Mouse (Mus musculus) urinary bladder, adult 18-20 months (tissue): ENCODE results near the gene Dlg3.
A peak's percentile ranks its signal among the peaks of the same experiment; 100 is the strongest.

Experiments used
- DNase-seq, 2 experiments: peaks; one replicate each; pipeline ENCODE4 v3.0.0; 2022; ENCODE audit warnings: low spot score in 2 of 2, mixed read lengths in 2 of 2

Dlg3 gene

GRCm38 (mm10) chrX:100767181-100767884, at the start of gene Dlg3:
TSS of gene Dlg3 (plus strand) at chrX:100767722.
- no peak for DNase-seq

DNA sequence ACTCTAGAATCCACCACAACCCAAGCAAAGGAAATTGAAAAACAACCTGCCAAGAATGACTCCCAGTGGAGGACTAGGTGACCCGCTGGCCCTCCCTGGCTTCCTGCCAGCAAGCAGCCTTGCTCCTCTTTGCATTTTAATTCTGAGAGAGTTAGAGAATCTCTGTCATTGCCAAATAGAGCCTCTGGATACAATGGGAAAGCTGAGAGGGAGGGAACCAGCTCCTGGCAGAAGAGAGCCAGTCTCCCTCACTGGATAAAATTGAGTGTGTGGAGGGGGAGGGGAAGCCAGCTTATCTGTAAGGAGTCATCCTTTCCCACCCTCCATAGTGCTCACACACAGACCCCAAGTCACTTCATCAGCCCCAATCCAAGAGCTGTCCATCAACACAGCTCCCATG, 38.6 kb upstream of the Dlg3 start:
- DNase-seq: no peak

DNA sequence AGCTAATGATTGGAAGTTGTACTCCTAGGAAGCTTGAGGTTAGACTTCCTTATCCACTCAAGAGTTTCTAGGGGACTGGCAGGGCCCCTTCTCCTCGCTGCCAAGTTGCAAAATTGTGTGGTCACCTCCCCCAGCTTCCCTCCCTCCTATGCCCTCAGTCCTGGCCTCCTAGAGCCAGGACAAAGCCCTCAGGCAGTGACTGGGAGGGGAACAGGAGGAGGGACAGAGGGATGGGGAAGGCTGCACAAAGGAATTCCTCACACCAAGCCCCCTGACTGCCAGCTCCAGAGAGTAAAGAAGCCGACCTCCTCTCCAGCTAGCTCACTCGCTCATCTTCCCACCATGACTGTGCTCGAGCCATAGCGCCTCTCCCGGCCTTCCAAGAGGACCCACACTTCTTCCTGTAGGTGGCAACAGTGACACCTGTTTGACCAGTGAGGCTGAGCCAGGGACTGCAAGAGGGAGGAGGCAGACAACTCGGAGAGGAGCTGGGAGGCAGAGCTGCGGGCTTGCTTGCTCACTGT, 37.8 kb upstream of the Dlg3 start, which contains the start of gene Gdpd2:
Gene Gdpd2, plus strand, starts transcription at position 209 of the 524 bp plus-strand sequence.
- DNase-seq: peak in 1 of 2 experiments; percentile 8

- DNase-seq: no peak
These were observed 37.3 kb upstream of the Dlg3 start for GRCm38 (mm10) chrX:100730266-100730665.

DNA sequence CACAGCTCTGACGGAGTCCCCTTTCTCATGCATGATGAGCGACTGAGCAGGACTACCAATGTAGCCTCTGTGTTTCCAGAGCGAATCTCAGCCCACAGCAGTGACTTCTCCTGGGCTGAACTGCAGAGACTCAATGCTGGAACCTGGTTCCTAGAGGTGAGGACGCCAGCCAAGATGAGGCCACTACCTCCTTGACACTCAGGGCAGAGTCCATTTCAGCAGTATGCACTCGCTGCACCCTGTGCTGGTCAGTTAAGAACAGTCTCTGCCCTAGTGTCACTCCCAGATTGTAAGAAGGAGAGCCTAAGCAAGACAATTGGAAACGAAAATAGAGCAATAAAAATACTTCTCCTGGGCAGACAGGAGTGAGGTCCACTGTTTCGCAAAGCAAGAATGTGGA, 33.2 kb upstream of the Dlg3 start:
- no peak for DNase-seq

- peak; percentile 17 to 29 for DNase-seq
These were observed 28.6 kb upstream of the Dlg3 start for GRCm38 (mm10) chrX:100738918-100739317.

DNA sequence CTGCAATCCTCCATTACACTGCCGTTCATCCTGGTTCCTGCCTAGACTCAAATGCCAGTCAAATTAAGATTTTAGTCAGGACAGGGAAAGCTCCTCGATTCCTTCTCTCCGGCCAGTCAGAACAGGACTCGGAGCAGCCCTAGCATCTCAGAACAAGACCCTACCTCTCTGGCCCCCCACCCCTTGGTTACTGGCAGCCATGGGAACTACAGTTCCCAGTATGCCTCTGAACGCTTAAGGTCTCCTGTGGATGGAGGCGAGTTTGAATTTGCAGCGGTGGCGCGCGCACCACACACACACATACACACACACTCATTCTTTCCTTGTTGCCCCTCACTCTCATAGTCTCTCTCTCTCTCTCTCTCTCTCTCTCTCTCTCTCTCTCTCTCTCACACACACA, 28.1 kb upstream of the Dlg3 start:
- DNase-seq: no peak

- no peak for DNase-seq
These were observed 26.7 kb upstream of the Dlg3 start for GRCm38 (mm10) chrX:100740785-100741184.

DNA sequence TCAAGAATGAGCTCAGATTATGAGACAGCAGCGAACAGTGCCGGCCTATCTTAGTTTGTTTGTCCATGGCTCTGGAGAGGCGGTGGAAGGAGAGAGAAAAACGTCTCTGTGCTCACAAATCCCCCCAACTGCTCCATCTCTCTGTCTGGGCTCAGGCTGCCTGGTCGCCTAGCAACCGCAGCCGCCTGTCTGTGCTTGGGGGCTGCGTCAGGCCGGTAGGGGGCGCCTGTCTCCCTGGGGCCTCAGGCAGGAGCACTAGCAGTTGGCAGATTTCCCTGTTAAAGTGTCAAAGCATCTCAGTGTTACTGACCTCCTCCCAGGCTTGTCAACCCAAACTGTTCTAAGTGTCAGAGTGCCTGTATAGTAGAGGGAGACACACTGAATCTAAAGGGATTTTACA, 25.6 kb upstream of the Dlg3 start:
- no peak for DNase-seq

DNA sequence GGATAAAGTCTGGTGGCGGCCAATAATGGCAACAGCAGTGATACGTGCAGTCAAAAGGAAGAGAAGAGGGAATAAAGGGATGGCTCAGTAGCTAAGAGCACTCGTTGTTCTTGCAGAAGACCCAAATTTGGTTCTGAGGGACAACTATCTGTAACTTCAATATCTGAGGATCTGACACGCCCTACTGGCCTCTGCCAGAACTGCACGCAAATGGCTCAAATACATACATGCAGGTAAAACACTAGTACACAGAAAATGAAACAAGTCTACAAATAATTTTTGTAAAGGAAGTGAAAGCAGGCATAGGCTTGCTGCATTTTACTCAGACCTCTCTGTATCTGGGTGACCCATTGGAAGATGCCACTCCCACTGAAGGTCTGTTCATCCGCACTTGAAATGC, 1.7 kb upstream of the Dlg3 start:
- DNase-seq: no peak

DNA sequence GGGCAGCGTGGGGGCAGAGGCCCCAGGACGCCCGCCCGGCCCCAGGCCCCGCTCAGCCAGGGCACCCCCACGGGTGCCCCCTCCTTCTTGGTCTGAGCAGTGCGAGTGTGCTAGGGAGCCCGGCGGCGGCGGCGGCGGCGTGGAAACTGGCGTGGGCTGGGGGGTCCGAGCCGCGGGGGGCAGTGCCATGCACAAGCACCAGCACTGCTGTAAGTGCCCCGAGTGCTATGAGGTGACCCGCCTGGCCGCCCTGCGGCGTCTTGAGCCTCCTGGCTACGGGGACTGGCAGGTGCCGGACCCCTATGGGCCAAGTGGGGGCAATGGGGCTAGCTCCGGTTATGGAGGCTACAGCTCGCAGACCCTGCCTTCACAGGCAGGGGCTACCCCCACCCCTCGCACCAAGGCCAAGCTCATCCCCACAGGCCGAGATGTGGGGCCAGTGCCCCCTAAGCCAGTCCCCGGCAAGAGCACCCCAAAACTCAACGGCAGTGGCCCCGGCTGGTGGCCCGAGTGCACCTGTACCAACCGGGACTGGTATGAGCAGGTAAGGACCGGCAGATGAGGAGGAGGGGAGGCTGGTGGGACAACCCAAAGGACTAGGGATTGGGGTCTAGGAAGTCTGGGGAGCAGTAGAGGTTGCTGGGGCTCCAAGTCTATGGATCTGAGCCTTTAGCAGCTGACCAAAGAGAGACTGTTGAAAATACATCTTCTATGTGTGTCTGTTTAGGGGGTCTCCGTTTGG, 534 bp downstream of the Dlg3 start:
- no peak for DNase-seq

DNA sequence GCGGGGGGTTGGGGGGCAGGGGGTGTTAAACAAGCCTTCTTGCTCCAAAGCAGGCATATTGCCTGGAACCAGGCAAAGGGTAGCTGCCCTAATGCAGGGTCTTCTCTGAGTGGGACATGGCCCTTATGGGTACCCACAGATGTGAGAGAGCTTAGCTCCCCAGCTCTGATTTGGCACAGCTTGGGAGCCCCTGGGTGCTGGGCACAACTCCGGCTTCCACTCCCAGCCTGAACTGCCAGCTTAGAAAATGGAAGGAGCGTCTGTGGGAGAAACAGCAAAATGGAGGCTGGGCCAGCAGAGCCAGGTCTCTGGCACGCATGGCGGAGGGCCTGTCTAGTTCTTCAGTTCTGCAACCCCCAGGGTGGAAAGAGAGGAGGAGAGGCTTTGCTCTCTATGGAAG, 1.8 kb downstream of the Dlg3 start:
- no peak for DNase-seq

GRCm38 (mm10) chrX:100774341-100774811, 6.9 kb downstream of the Dlg3 start:
- DNase-seq: peak; percentile 47 to 72

- no peak for DNase-seq
These were observed 7.9 kb downstream of the Dlg3 start for GRCm38 (mm10) chrX:100775405-100775804.

DNA sequence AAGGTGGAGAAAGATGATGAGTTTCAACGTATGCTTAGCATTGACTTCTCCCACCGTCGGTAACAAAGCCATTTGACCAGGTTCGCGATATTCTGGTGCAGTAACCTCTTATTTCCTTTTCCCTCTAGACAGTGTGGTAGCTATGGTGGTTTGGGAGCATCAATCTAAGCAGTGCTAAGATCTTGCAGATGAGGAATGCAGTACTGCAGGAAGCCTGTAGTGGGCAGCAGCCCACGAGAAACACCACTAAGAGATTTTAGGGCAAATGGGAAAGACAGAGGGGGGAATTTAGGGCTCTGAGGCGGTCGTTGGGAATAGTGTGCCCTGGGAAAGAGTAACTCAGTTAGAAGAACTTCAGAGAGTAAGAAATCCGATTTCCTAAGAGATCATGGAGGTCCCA, 9.0 kb downstream of the Dlg3 start:
- DNase-seq: peak in 1 of 2 experiments; percentile 9

DNA sequence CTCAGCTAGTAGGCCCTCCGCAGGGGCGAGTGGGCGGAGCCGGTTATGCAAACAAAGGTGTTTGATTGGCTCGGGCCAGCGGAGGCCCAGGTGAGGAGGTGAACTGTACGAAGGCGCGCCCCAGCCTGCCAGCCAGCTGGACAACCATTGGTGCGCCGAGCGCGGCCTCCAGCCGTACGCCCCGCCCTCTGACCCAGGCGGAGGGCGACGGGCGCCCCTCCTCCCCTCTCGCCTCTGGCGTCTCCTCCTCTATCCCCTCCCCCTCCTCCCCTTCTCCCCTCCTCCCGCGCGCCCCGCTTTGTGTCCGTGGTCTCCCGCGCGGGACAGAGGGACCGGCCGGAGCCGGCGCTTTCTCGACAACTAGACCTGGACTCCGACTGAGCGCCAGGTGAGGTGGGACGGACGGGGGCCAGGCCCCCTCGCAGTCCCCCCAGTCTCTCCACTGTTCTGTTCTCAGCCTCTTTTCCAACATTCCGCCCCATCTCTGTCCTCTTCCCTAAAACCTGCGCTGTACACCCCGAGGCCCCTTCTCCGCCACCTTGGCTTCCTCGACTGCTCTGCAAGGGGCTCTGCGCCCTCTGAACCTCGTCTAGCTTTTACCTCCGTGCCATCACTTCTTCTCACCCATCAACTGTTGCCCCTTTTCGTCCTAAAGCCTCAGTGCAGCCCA, 9.6 kb downstream of the Dlg3 start:
- peak; percentile 50 to 72 for DNase-seq

GRCm38 (mm10) chrX:100777655-100778234, 10.2 kb downstream of the Dlg3 start:
- no peak for DNase-seq

- no peak for DNase-seq
These were observed 10.9 kb downstream of the Dlg3 start for GRCm38 (mm10) chrX:100778397-100778796.

DNA sequence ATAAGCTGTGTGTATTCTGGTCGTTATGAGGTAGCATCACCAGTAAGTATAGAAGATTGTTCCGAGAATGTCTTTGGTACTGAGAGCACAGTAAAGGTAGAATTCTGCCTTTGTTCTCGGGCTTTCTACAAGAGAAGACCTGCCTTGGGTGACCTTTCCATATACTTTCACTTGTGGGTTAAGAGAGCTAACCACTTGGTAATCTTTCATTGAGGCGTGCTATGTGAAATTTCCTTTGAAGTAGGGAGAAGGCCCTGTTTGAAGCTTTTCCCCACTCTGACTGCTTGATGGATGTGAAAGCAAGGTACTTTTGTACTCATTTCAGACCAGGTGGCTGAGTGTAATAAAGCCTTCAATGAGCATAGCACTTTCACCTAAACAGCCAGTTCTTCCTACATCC, 21.8 kb downstream of the Dlg3 start:
- DNase-seq: no peak

DNA sequence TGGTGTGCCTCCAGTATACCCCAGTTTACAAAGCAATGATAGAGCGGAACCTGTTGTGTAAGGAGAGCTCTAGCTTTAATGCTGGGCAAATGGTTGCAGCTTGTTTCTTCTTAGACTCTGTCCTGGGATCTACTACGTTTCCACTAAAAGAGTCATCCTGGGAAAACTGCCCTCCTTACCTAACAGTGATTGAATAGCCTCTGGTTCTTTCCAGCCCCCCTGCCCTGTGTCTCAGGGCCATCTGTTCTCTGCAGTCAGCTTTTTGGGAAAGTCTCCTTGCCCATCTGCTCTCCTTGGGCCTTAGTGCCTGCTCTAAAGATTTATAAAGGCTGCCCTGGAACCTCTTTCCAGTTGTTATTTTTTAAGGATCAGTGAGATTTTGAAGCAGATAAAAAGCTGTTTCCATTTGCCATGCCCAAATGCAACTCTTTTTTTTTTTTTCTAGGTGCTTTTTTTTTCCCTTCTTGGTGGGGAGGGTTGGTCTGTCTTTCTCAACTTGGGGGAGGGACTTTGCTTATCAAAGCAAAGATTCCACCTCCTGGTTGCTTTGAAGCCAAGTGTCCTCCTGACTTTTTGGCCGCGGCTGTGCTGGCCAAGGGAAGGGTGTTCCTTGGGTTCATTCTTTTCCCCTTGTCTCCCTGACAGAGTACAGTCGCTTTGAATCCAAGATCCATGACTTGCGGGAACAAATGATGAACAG, 28.7 kb downstream of the Dlg3 start:
- no peak for DNase-seq

GRCm38 (mm10) chrX:100796741-100797090, 29.2 kb downstream of the Dlg3 start:
- no peak for DNase-seq
